Mouse (Mus musculus): ENCODE data around the gene Zfp708. TPM values are rescaled to one million over a fixed set of nuclear protein-coding genes. Genes with fewer than 3 reads are reported as not detected.
"Not testable (repeated sequence)": the region's sequence is repeated elsewhere in the genome, so short reads cannot be mapped to it uniquely, and the experiment has no call there.

Gene Zfp708
- 1 to 10 TPM; 2.9 to 3.5 TPM for total RNA-seq (2021)
- long read RNA-seq, experiment 1, partial matches to known transcripts, result 0 of 1 reads
- long read RNA-seq, experiment 1, other reads (novel, unspliced or antisense), result 0 of 1 reads
- long read RNA-seq, experiment 2, partial matches to known transcripts, result 0 of 2 reads
- long read RNA-seq, experiment 2, other reads (novel, unspliced or antisense), result 0 of 2 reads

GRCm38 (mm10) chr13:67097876-67098275 lies at the start of gene Zfp708:
Gene Zfp708 (minus strand): TSS chr13:67097976.
- no peak for DNase-seq (ENCODE audit: low spot score in 2 of 2)

DNA sequence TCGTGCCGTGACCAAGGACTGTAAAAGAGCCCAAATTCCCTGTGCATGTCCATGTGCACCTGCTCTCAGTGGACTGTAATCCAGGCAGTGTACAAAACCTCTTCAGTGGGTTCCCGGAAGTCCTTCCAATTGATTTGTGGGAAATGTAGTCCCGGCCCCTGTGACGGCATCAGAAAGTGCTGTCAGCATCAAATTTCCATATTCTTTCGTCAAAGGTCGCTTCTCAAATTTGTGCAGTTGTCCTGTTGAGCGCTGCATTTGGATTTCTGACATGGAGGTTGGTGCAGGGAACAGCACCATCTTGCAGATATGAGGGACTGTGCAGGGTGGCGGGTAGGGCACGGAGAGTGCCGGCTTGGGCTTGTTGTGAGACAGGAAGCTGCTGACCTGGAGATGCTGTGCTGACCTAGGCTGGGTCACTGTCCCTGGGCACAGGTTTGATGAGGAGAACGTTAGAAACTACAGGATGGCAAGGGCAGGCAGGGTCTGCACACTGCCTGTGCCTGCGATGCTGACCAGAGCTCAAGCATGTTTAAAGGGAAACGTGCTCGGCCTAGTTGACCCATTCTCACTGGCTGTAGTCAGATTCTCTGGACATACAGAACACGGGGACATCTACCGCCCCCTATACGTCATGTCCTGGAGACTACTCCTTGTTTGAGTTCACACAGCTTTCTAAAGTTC lies 30.4 kb upstream of the Zfp708 start:
- DNase-seq (ENCODE audit: low spot score in 2 of 2), result peak; percentile 81 to 93

DNA sequence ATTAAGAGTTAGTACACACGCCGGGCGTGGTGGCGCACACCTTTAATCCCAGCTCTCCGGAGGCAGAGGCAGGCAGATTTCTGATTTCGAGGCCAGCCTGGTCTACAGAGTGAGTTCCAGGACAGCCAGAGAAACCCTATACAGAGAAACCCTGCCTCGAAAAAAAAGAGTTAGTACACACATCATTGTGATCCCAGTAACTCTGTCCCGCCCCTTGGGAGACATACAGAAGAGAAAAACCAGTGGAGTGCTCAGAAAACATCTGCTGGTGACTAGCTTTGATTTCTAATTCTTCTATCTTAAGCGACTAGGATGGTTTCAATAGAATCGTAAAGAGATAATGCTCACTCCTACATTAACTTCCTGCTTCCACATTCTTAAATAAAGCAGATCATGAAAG lies 29.7 kb upstream of the Zfp708 start:
- DNase-seq (ENCODE audit: low spot score in 2 of 2), result not testable (repeated sequence)

GRCm38 (mm10) chr13:67124460-67124859 lies 26.7 kb upstream of the Zfp708 start:
- DNase-seq (ENCODE audit: low spot score in 2 of 2), result no peak

DNA sequence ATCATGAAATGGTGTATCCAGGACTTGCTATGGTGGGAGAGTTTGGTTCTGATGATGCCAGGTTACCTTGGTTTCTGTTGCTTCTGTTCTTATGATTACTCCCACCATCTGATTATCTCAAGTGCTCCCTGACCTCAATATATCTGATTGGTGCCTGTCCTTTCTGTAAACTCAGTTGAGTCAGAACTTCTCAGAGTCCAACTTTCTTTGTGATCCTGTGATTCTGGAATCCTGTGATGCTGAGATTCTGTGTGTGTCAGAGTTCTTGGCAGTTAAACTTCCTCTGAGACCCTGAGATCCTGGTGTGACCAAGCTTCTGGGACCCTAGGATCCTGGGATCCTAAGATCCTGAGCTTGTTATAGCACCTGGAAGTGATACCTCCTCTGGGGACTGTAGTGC lies 23.6 kb upstream of the Zfp708 start, which contains the start of gene Zfp759:
TSS of gene Zfp759 (plus strand) at position 301 of the 400 bp plus-strand sequence.
- DNase-seq (ENCODE audit: low spot score in 2 of 2), result not testable (repeated sequence)

- not testable (repeated sequence) for DNase-seq (ENCODE audit: low spot score in 2 of 2)
Observed at GRCm38 (mm10) chr13:67116163-67116562, 18.4 kb upstream of the Zfp708 start, which contains the start of gene Rslcan18. Gene Rslcan18 (minus strand): TSS chr13:67116263.

DNA sequence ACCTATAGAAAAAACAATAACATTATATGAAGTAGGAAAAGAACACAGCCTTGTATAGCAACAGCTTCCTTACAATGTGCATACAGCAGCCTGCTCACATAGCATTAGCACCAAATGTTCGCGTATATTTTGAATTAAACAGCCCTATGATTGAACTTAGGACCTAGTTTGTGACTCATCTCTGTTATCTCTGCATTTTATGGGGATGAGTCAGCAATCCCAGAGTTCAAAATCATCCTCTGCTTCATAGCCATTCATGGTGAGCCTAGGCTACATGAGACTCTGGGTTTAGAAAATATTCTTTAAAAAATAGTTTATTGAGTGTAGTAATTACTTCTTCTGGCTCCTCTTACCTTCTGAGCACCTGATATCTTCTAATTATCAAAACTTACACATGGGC lies 15.5 kb upstream of the Zfp708 start:
- no peak for DNase-seq (ENCODE audit: low spot score in 2 of 2)

DNA sequence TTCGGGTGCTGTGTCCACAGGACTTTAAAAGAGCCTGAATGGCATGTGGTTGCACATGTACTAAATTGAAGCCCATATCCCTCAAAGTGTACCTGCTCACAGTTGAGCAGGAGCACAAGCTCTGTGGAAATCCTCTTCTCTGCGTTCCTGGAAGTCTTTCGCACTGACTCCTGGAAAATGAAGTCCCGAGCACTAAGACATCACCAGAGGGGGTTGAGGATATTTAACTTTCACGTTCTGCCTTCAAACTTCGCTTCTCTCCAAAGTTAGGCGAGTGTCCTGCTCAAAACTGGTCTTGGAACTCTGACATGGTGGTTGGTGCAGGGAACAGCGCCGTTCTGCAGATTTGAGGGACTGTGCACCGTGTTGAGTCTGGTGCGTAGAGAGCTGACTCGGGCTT lies 14.3 kb upstream of the Zfp708 start:
- peak in 1 of 2 experiments; percentile 22 for DNase-seq (ENCODE audit: low spot score in 2 of 2)

DNA sequence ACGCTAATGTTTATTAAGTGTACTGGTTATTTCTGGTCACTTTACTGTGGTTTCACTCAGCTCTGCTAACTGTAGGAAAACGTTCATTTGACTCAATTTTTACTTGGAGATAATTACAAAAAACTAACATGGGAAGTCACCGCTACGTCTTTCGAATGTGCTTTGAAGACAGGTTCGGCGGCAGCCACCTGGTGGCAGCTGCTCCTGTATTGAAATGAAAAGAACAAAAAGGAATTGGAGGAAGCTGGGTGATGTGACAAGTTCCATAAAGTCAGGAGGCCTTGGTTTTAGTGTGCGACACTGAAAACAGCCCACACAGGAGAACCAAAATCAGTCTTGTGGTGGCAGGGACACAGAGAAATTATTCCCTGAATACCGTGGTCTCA lies 11.0 kb upstream of the Zfp708 start:
- DNase-seq (ENCODE audit: low spot score in 2 of 2), result no peak

- peak; percentile 87 to 98 for DNase-seq (ENCODE audit: low spot score in 2 of 2)
Observed at GRCm38 (mm10) chr13:67108194-67108820, 10.5 kb upstream of the Zfp708 start, which contains the start of gene Gm28557. Gene Gm28557 (minus strand): TSS chr13:67108604.

- DNase-seq (ENCODE audit: low spot score in 2 of 2), result no peak
Observed at GRCm38 (mm10) chr13:67107681-67108080, 9.9 kb upstream of the Zfp708 start.

DNA sequence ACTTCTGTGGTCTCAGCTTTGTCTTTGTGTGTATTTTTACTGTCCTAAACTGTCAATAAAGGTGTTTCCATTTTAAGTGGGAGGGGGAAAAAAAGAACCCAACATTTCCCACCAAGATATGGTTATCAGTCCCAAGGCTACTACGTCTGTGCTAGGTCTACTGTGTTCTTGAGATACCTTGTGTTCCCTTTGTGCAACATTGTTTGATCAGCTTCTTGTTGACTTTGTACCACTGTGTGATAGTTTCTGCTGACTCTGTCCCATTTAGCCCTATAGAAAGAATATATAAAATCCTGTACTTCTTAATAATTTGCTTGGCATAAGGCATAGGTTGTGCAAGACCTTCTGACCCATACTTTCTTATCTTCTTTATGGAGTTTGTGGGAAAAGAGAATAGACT lies 7.6 kb downstream of the Zfp708 start:
- no peak for DNase-seq (ENCODE audit: low spot score in 2 of 2)

- no peak for DNase-seq (ENCODE audit: low spot score in 2 of 2)
Observed at GRCm38 (mm10) chr13:67081946-67082345, 15.8 kb downstream of the Zfp708 start.

DNA sequence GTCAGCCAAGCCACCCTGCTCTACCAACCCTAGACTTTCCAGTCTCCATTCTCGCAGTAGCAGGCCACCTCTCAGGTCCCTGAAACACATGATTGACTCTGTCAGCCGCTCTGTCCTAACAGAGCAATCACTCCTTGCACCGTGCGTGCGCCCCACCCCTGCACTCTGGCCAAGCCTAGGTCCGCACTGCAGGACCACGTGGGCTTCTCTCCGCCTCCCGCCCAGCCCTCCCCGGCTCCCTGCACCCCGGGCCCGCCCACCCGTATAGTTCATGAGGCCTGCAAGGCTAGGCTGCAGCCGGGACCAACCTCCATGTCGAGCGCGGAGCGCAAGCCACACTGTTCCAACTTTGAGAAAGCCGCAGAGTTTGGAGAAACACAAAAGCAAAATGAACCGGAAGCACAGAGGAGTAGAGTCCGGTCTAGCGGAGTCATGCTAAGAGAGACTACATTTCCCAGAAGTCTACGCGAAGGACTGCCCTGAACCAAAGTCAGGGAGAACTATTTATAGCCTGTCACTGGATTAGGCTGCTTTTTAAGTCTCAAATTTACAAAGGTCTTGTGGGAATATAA lies 16.5 kb downstream of the Zfp708 start:
- peak; percentile 60 to 82 for DNase-seq (ENCODE audit: low spot score in 2 of 2)

DNA sequence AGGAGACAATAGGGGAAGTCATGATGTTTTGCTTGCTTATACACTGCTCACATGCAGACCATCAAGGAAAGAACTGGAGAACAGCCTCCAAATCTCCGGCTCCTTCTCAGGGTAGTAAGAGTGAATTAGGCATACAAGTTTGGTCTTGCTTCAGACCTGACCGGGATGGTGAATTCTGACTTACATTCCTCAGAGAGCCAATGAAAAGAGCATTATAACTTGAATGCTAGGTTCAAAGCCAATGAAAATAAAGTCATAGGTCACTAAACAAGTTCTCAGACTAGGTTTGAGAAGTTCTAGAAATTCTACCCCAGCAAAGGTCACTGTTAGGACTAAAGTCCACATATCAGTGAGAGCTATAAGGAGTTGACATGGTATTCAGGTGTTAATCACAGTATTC lies 20.5 kb downstream of the Zfp708 start:
- DNase-seq (ENCODE audit: low spot score in 2 of 2), result no peak

- no peak for DNase-seq (ENCODE audit: low spot score in 2 of 2)
Observed at GRCm38 (mm10) chr13:67072786-67073185, 25.0 kb downstream of the Zfp708 start.

- no peak for DNase-seq (ENCODE audit: low spot score in 2 of 2)
Observed at GRCm38 (mm10) chr13:67065386-67065785, 32.4 kb downstream of the Zfp708 start.

- no peak for DNase-seq (ENCODE audit: low spot score in 2 of 2)
Observed at GRCm38 (mm10) chr13:67062427-67062826, 35.3 kb downstream of the Zfp708 start.

DNA sequence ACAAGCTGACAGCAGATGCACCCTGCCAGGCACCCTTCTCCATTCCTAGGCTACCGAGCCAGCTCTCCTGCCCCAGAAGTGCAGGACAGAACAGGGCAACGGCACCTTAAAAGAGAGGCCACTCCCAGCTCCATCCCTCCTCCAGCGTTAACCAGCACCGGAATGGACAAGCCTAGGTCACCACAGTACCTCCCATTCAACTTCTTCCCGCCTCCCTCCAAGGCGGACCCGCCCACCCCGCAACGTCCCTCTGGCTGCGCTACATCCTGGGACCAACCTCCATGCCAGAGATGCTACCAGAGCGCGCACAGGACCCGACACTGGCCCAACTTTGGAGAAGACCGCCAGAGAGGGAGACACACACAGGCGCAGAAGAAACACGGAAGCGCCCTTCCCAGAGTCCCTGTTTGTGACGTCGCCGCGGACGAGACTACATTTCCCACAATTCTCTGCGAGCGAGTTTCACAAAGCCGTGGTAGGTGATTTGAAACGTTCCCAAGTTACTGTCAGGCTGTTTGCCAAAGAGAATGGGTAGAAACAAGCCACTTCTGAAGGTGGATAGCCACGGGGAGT lies 36.9 kb downstream of the Zfp708 start, which contains the start of gene Zfp712:
TSS of gene Zfp712 (minus strand) at position 385 of the 573 bp plus-strand sequence.
- peak; percentile 93 to 96 for DNase-seq (ENCODE audit: low spot score in 2 of 2)

DNA sequence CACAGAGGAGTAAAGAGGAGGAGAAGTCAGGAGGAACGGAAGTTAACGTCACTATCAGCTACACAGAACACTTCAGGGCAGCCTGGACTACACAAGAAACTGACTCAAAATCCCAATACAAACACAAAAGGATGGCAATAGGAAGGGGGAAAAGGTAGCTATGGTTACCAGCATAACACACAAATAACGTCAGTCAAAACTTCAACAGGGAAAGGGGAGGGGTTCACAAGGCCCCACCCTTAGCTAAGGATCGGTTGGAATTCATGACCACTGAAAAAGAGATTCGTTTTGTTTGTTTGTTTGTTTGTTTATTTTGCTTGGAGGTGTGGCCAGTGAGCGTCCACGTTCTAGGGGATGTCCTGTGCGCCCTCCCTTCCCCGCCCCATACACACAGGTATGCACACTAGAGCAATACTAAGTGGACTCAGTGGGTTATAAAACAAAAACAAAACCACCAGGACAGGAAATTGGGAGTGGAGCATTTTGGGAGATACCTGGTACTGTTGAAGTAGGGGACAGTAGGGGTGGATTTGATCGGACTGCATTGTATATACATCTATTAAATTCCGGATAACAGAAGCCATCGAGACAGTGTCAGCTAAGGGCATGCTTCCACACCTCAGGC lies 37.5 kb downstream of the Zfp708 start:
- DNase-seq (ENCODE audit: low spot score in 2 of 2), result no peak

Data from layer of hippocampus, postnatal 14 days (tissue).